In the genomic region with DNA sequence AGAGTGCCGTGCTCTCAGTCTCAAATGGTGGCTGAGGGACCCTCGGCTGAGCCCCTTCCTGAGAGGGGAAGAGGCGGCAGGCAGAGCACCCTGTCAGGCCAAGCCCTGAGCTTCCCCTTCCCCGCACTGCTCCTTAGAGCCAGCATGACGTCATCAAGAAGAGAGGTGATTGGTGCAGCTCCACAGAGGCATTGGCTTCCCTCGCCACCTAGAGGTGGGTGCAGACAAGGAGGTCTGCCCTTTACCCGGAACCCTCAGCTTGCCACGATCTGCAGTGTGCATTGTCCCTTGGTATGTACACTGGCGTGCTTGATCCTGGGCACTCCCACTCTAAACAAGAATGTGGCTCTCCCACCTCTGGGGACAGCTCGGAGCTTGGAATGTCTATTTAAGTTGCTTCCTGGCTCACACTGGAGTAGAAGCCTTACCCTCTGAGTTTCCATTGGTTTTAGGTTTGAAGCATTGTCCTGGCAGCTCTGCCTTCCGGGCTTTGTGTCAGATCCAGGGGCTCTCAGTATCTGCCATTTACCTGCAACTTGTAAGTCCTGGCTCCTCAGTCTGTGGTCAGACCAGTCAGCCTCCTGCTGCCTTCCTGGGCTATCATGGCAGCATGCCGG, we compare ENCODE assay signal across 8 mouse cellular contexts.
A peak's percentile ranks its signal among the peaks of the same experiment; 100 is the strongest.
DNase-seq lines count a peak whose midpoint lies in the region; ATAC-seq and TF ChIP-seq lines count a peak whose summit lies in the region.

No protein-coding gene starts in this region.

- POLR2A ChIA-PET in Patski (lab: Charles Lee), result interaction anchor here (1.6 kb wide), 1 partner anchor 30 kb away, joined by 4 read pairs; no protein-coding TSS in a partner anchor

- in situ Hi-C loops in Patski (cut with MboI; ENCODE audit: low pct_unique_long_range_greater_than_20kb), result no loop called here

- 17% methylated on average over 12 of the region's 12 CpGs for WGBS in hindbrain, embryonic 10.5 days

- intact Hi-C loops in left cerebral cortex, postnatal 25 days (cut with DNase I), result no loop called here
- intact Hi-C loops in gastrocnemius, postnatal 36 days (cut with DNase I), result no loop called here

- H3K9me3 ChIP-seq in hindbrain, embryonic 10.5 days, result no peaks in the 10 kb centered on the region

- TF ChIP-seq POLR2A in embryonic fibroblast, embryonic 13.5 days (IDR thresholded peaks at IDR 0.05; ENCODE audit: low read depth, low read length), result 0 out of 2 replicates have a peak, but pooled peaks have one; percentile 11

- no peak for TF ChIP-seq CTCF in Patski (IDR thresholded peaks at IDR 0.05)
- TF ChIP-seq CTCF in embryonic fibroblast, embryonic 13.5 days (IDR thresholded peaks at IDR 0.05; ENCODE audit: borderline replicate concordance, insufficient read depth, low read length), result peak; percentile 74; the same call in 1 of the 2 replicates

- H3K36me3 ChIP-seq in hindbrain, embryonic 10.5 days, result peaks cover 29% of the 10 kb centered on the region

- no peaks in the 10 kb centered on the region for H3K27me3 ChIP-seq in Patski
- H3K27me3 ChIP-seq in hindbrain, embryonic 10.5 days (ENCODE audit: insufficient read depth, poor library complexity, severe bottlenecking), result 0 out of 2 replicates have a peak, but pooled peaks cover 2% of the 10 kb centered on the region

- ATAC-seq in Patski, result peak; percentile 41
- ATAC-seq in megakaryocyte-erythroid progenitor cell, adult 5-6 weeks (replicated peaks; ENCODE audit: low FRiP score, low TSS enrichment, poor library complexity, severe bottlenecking), result peak; percentile 83

- DNase-seq in CD4-positive helper T cell, adult 2 months (ENCODE audit: low read depth, low spot score), result peak; percentile 89
- no peak for DNase-seq in Patski (ENCODE audit: low read depth, low spot score)
- peak; percentile 80 for DNase-seq in hindbrain, embryonic 10.5 days (ENCODE audit: low spot score)
- DNase-seq in left cerebral cortex, postnatal 25 days (ENCODE audit: low spot score in 2 of 2), result peak; percentile 61 to 70
- DNase-seq in spleen, adult 18-20 months, result peak; percentile 59 to 60
- DNase-seq in gastrocnemius, postnatal 36 days, result no peak

- H3K27ac ChIP-seq in embryonic fibroblast, embryonic 13.5 days (ENCODE audit: insufficient read depth, low read length), result no peak overlapping the region
- H3K27ac ChIP-seq in hindbrain, embryonic 10.5 days, result peak overlapping the region; percentile 84

- H3K4me1 ChIP-seq in embryonic fibroblast, embryonic 13.5 days (ENCODE audit: control insufficient read depth, insufficient read depth, low read length), result peaks cover 4% of the 10 kb centered on the region; the same call in 1 of the 2 replicates
- peaks cover 73% of the 10 kb centered on the region for H3K4me1 ChIP-seq in hindbrain, embryonic 10.5 days (replicated peaks)

- CTCF ChIA-PET in Patski (lab: Charles Lee), result interaction anchor here (1.2 to 1.5 kb wide), 2 partner anchors 9 to 36 kb away, joined by 3 to 4 read pairs; no protein-coding TSS in a partner anchor

- H3K4me3 ChIP-seq in embryonic fibroblast, embryonic 13.5 days (ENCODE audit: insufficient read depth, low read length), result no peak overlapping the region
- H3K4me3 ChIP-seq in hindbrain, embryonic 10.5 days, result peak overlapping the region; percentile 10; the same call in 1 of the 2 replicates

Comparison
In these comparisons a context has a peak if more than half of its experiments do, and no peak if none do; other contexts are left out.
1. DNase-seq: peak in CD4-positive helper T cell, adult 2 months (single experiment), hindbrain, embryonic 10.5 days (single experiment), left cerebral cortex, postnatal 25 days (2 of 2) and spleen, adult 18-20 months (2 of 2); none in Patski (single experiment) and gastrocnemius, postnatal 36 days (0 of 2).